Mouse (Mus musculus): Measurements from ENCODE around the gene Ovol1. TPM values are rescaled to one million over a fixed set of nuclear protein-coding genes. Genes with fewer than 3 reads are reported as not detected.
A peak's percentile ranks its signal among the peaks of the same experiment; 100 is the strongest.

Ovol1 gene
- total and polyA plus RNA-seq, 3 experiments: not detected

DNA sequence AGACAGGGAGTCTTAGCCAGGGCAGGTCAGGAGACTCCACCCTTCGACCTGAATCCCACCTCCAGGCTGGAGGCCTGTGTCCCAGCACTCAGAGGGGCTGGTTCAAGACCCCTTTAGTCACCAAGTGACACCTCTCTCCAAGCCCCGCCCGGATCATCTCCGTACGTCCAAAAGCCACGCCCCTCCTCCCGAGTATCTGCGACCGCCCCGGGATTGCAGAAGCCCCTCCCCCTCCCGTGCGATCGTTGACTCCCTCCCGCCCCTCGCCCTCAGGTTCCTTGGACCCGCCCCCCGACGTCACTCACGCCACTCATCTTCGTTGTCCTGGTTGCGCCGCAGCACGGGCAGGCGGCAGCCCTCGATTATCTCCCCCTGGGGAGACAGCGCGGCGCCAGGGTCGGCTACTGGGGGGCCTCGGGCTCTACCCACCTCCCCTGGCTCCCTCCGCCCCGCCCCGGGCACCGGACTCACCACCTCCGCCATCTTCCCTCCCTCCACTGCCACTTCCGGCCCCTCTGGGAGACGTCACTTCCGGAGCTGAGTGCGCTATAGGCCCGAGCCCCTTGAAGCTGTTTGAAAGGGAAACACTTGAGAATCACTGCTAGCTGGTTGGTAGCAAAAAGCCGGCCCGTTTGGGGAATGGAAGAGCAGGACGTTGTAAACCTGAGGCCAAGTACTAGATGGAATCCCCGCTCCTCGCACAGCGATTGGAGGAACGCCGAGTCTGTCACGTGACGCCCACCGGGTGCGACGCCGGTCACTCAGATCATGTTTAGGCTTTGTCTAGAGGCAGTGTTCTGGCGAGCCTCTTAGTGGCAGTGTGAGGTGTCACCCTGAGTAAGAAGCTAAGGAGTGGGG lies 49.3 kb upstream of the Ovol1 start, which contains the start of gene Kat5:
Gene Kat5 (minus strand): TSS at position 691 of the 858 bp plus-strand sequence.
- Histone ChIP-seq H3K27ac (ENCODE audit: insufficient read depth, low read depth) (peak within 1 kb of the TSS; percentile 91), H3K9me3 (replicated peaks; ENCODE audit: low read length) (no peaks in the 10 kb centered on the region), H3K9ac (ENCODE audit: insufficient read depth, low read depth) (peak within 1 kb of the TSS; percentile 80), H3K4me1 (ENCODE audit: control insufficient read depth in 1 of 2, insufficient read depth in 2 of 2) (peaks cover 10 to 22% of the 10 kb centered on the region in 2 experiments), H3K36me3 (replicated peaks in 1 of 2; ENCODE audit: control insufficient read depth in 1 of 2, insufficient read depth in 1 of 2, low read length in 1 of 2) (peaks cover 37 to 43% of the 10 kb centered on the region in 2 experiments), H3K27me3 (replicated peaks) (no peaks in the 10 kb centered on the region), H3K4me2 (ENCODE audit: insufficient read depth, low read depth, poor library complexity, severe bottlenecking) (peak within 1 kb of the TSS; percentile 82), H3K79me2 (replicated peaks; ENCODE audit: control insufficient read depth, extremely low read depth, insufficient read depth, poor library complexity, severe bottlenecking) (0 out of 2 replicates have a peak, but pooled peaks cover 2% of the 10 kb centered on the region), H3K4me3 (replicated peaks in 1 of 3; ENCODE audit: low read depth in 2 of 3, low read length in 2 of 3, poor library complexity in 1 of 3) (peak within 1 kb of the TSS; percentile 71 to 77 (median 72))
- in situ Hi-C loops (cut with MboI; ENCODE audit: low pct_ligation_motif_present, low pct_unique_long_range_greater_than_20kb, low sequenced_read_pairs) (no loop called here), dilution Hi-C loops (cut with MboI; ENCODE audit: extremely low pct_ligation_motif_present, extremely low pct_unique_long_range_greater_than_20kb, low sequenced_read_pairs) (no loop called here)
- TF ChIP-seq TBP (conservative IDR thresholded peaks at IDR 0.05; ENCODE audit: low read depth, low read length) (no peak), KAT2A (IDR thresholded peaks at IDR 0.05; ENCODE audit: insufficient replicate concordance, low read length) (peak; percentile 79; the same call in 1 of the 2 replicates), ZC3H11A (IDR thresholded peaks at IDR 0.05; ENCODE audit: low read depth, low read length) (no peak), MXI1 (IDR thresholded peaks at IDR 0.05; ENCODE audit: low read depth, low read length) (peak; percentile 42; the same call in 1 of the 2 replicates), GABPA (IDR thresholded peaks at IDR 0.05; ENCODE audit: insufficient replicate concordance, low read depth, low read length) (no peak), CTCF (conservative IDR thresholded peaks at IDR 0.05 in 1 of 2, IDR thresholded peaks at IDR 0.05 in 1 of 2; ENCODE audit: low read depth in 2 of 2, low read length in 2 of 2) (peak in 1 of 2 experiments; percentile 43; a peak in 2 of 4 replicates), NELFE (IDR thresholded peaks at IDR 0.05; ENCODE audit: low read depth, low read length) (peak; percentile 67), JUND (conservative IDR thresholded peaks at IDR 0.05; ENCODE audit: low read depth, low read length) (no peak), ZKSCAN1 (IDR thresholded peaks at IDR 0.05; ENCODE audit: borderline replicate concordance, low read depth, low read length) (no peak), TCF12 (IDR thresholded peaks at IDR 0.05; ENCODE audit: low read depth, low read length) (peak; percentile 61; the same call in 1 of the 2 replicates), POLR2AphosphoS2 (IDR thresholded peaks at IDR 0.05; ENCODE audit: low read depth, low read length) (0 out of 2 replicates have a peak, but pooled peaks have one; percentile 33), MYC (IDR thresholded peaks at IDR 0.05; ENCODE audit: low read depth, low read length) (0 out of 2 replicates have a peak, but pooled peaks have one; percentile 45), HCFC1 (IDR thresholded peaks at IDR 0.05; ENCODE audit: low read depth, low read length) (peak; percentile 86), RAD21 (IDR thresholded peaks at IDR 0.05; ENCODE audit: low read depth, low read length) (no peak), MAZ (IDR thresholded peaks at IDR 0.05; ENCODE audit: low read depth, low read length) (peak; percentile 85; the same call in 1 of the 2 replicates), ZNF384 (IDR thresholded peaks at IDR 0.05; ENCODE audit: low read depth, low read length) (no peak), MEF2A (IDR thresholded peaks at IDR 0.05; ENCODE audit: borderline replicate concordance, low read depth, low read length) (peak; percentile 11; the same call in 1 of the 2 replicates), PAX5 (IDR thresholded peaks at IDR 0.05; ENCODE audit: low read length) (no peak), SIN3A (IDR thresholded peaks at IDR 0.05; ENCODE audit: low read length) (no peak; the same call in 1 of the 2 replicates), ETS1 (conservative IDR thresholded peaks at IDR 0.05; ENCODE audit: low read depth, low read length) (no peak), JUN (IDR thresholded peaks at IDR 0.05; ENCODE audit: insufficient read depth, low read depth, low read length) (no peak), CHD2 (IDR thresholded peaks at IDR 0.05; ENCODE audit: low read length) (peak; percentile 73), MAFK (IDR thresholded peaks at IDR 0.05; ENCODE audit: insufficient replicate concordance, low read length) (no peak), ZMIZ1 (IDR thresholded peaks at IDR 0.05; ENCODE audit: low read depth, low read length) (no peak; the same call in 1 of the 2 replicates), USF1 (IDR thresholded peaks at IDR 0.05; ENCODE audit: low read depth, low read length) (peak; percentile 93), SMC3 (IDR thresholded peaks at IDR 0.05; ENCODE audit: low read depth, low read length) (peak; percentile 35), EP300 (IDR thresholded peaks at IDR 0.05; ENCODE audit: low read length) (no peak), MAX (IDR thresholded peaks at IDR 0.05; ENCODE audit: low read length) (peak; percentile 95), ELF1 (IDR thresholded peaks at IDR 0.05; ENCODE audit: low read depth, low read length) (peak; percentile 88), RCOR1 (conservative IDR thresholded peaks at IDR 0.05; ENCODE audit: low read depth, low read length) (no peak), IRF4 (IDR thresholded peaks at IDR 0.05; ENCODE audit: low read depth, low read length) (no peak), POLR2A (IDR thresholded peaks at IDR 0.05; ENCODE audit: low read depth, low read length) (peak; percentile 69), E2F4 (IDR thresholded peaks at IDR 0.05; ENCODE audit: insufficient replicate concordance, low read depth, low read length) (no peak), BHLHE40 (IDR thresholded peaks at IDR 0.05; ENCODE audit: low read depth, low read length) (peak; percentile 88), NRF1 (IDR thresholded peaks at IDR 0.05; ENCODE audit: low read depth, low read length) (peak; percentile 46), UBTF (IDR thresholded peaks at IDR 0.05; ENCODE audit: low read depth, low read length) (no peak), CHD1 (IDR thresholded peaks at IDR 0.05; ENCODE audit: low read depth, low read length) (no peak), USF2 (conservative IDR thresholded peaks at IDR 0.05; ENCODE audit: low read depth, low read length) (peak; percentile 93)
- DNase-seq (ENCODE audit: extremely low read depth): peak; percentile 90
